Mouse (Mus musculus): ENCODE data around the gene Ddx39b.
"Not testable (repeated sequence)": the region's sequence is repeated elsewhere in the genome, so short reads cannot be mapped to it uniquely, and the experiment has no call there.

Gene Ddx39b

GRCm38 (mm10) chr17:35261651-35262050, 20.1 kb downstream of the Ddx39b start:
- DNase-seq (ENCODE audit: low spot score in 2 of 2), result no peak

- DNase-seq (ENCODE audit: low spot score in 2 of 2), result peak; percentile 98 to 99
Measured at GRCm38 (mm10) chr17:35262664-35263522, 21.3 kb downstream of the Ddx39b start, which contains the start of gene H2-D1. Gene H2-D1 (plus strand): TSS chr17:35262730.

GRCm38 (mm10) chr17:35263523-35263883, 22.0 kb downstream of the Ddx39b start:
- DNase-seq (ENCODE audit: low spot score in 2 of 2), result no peak

- no peak for DNase-seq (ENCODE audit: low spot score in 2 of 2)
Measured at GRCm38 (mm10) chr17:35267399-35268086, 26.0 kb downstream of the Ddx39b start.

- DNase-seq (ENCODE audit: low spot score in 2 of 2), result no peak
Measured at GRCm38 (mm10) chr17:35269653-35270347, 28.3 kb downstream of the Ddx39b start.

GRCm38 (mm10) chr17:35272249-35272648, 30.7 kb downstream of the Ddx39b start:
- no peak for DNase-seq (ENCODE audit: low spot score in 2 of 2)

GRCm38 (mm10) chr17:35274770-35275169, 33.2 kb downstream of the Ddx39b start:
- peak; percentile 76 to 90 for DNase-seq (ENCODE audit: low spot score in 2 of 2)

GRCm38 (mm10) chr17:35276304-35276864, 34.8 kb downstream of the Ddx39b start:
- DNase-seq (ENCODE audit: low spot score in 2 of 2), result no peak

GRCm38 (mm10) chr17:35278049-35278448, 36.5 kb downstream of the Ddx39b start:
- DNase-seq (ENCODE audit: low spot score in 2 of 2), result no peak

GRCm38 (mm10) chr17:35278957-35279688, 37.6 kb downstream of the Ddx39b start:
- no peak for DNase-seq (ENCODE audit: low spot score in 2 of 2)

- no peak for DNase-seq (ENCODE audit: low spot score in 2 of 2)
Measured at GRCm38 (mm10) chr17:35280276-35280675, 38.7 kb downstream of the Ddx39b start.

GRCm38 (mm10) chr17:35285431-35285830, 43.9 kb downstream of the Ddx39b start:
- no peak for DNase-seq (ENCODE audit: low spot score in 2 of 2)

GRCm38 (mm10) chr17:35295796-35296195, 54.2 kb downstream of the Ddx39b start:
- DNase-seq (ENCODE audit: low spot score in 2 of 2), result peak in 1 of 2 experiments; percentile 69

- not testable (repeated sequence) for DNase-seq (ENCODE audit: low spot score in 2 of 2)
Measured at GRCm38 (mm10) chr17:35300261-35300945, 58.9 kb downstream of the Ddx39b start.

- peak; percentile 80 to 99 for DNase-seq (ENCODE audit: low spot score in 2 of 2)
Measured at GRCm38 (mm10) chr17:35301645-35302258, 60.2 kb downstream of the Ddx39b start.

- DNase-seq (ENCODE audit: low spot score in 2 of 2), result no peak
Measured at GRCm38 (mm10) chr17:35303271-35303670, 61.7 kb downstream of the Ddx39b start.

Data from urinary bladder, adult 18-20 months (tissue).